Mouse (Mus musculus): ENCODE data around the gene Cntnap5a.

- no peak for TF ChIP-seq CTCF (IDR thresholded peaks at IDR 0.05 in 2 of 3, conservative IDR thresholded peaks at IDR 0.05 in 1 of 3; ENCODE audit: control insufficient read depth in 1 of 3, insufficient read depth in 1 of 3, low read depth in 2 of 3, low read length in 3 of 3, poor library complexity in 1 of 3, severe bottlenecking in 1 of 3)
- no peak for TF ChIP-seq CHD2 (IDR thresholded peaks at IDR 0.05; ENCODE audit: low read length)
- TF ChIP-seq ZMIZ1 (IDR thresholded peaks at IDR 0.05; ENCODE audit: low read depth, low read length), result no peak
- TF ChIP-seq UBTF (IDR thresholded peaks at IDR 0.05; ENCODE audit: borderline replicate concordance, insufficient read depth, low read depth, low read length), result no peak
- TF ChIP-seq POLR2A (IDR thresholded peaks at IDR 0.05; ENCODE audit: control insufficient read depth in 1 of 2, insufficient read depth in 1 of 2, low read depth in 1 of 2, low read length in 2 of 2, poor library complexity in 1 of 2), result no peak
- TF ChIP-seq ZKSCAN1 (IDR thresholded peaks at IDR 0.05; ENCODE audit: low read depth, low read length), result no peak
- no peak for TF ChIP-seq EP300 (IDR thresholded peaks at IDR 0.05; ENCODE audit: low read depth in 1 of 2, low read length in 2 of 2)
- TF ChIP-seq MEF2A (IDR thresholded peaks at IDR 0.05; ENCODE audit: extremely low read depth, insufficient replicate concordance, low read depth, low read length, poor library complexity, severe bottlenecking), result no peak
- TF ChIP-seq GATA1 (IDR thresholded peaks at IDR 0.05; ENCODE audit: low read depth, low read length), result no peak
These were observed 26.1 kb upstream of the Cntnap5a start for GRCm38 (mm10) chr1:115658343-115659064.

All from MEL (cell line).